Mouse (Mus musculus): ENCODE measurements around the gene Bnip3. TPM values are rescaled to one million over a fixed set of nuclear protein-coding genes. Genes with fewer than 3 reads are reported as not detected.

The Bnip3 gene
- polyA plus RNA-seq, 1 experiment from 2014 or later: 92.6 TPM

- no peak overlapping the region for H3K4me2 ChIP-seq (ENCODE audit: low read length)
- H3K36me3 ChIP-seq (ENCODE audit: control insufficient read depth, insufficient read depth, low read length): peaks cover 55% of the 10 kb centered on the region
- H3K27ac ChIP-seq (replicated peaks; ENCODE audit: low read depth, low read length): no peak overlapping the region
- H3K4me3 ChIP-seq (replicated peaks; ENCODE audit: low read depth, low read length): no peak overlapping the region
- no peak for DNase-seq
- H3K27me3 ChIP-seq (ENCODE audit: control insufficient read depth, insufficient read depth, low read length): no peaks in the 10 kb centered on the region
- H3K9ac ChIP-seq (replicated peaks; ENCODE audit: low read length): no peak overlapping the region
- H3K4me1 ChIP-seq (ENCODE audit: control insufficient read depth, insufficient read depth, low read length): peaks cover 5% of the 10 kb centered on the region; the same call in 1 of the 2 replicates
- WGBS: over 99% methylated on average over 2 of the region's 2 CpGs
- no peaks in the 10 kb centered on the region for H3K9me3 ChIP-seq (ENCODE audit: control insufficient read depth, low read length)
- no peak for ATAC-seq (ENCODE audit: low FRiP score, low TSS enrichment)
Measured at GRCm38 (mm10) chr7:138854201-138854600, 55.1 kb downstream of the Bnip3 start.

DNA sequence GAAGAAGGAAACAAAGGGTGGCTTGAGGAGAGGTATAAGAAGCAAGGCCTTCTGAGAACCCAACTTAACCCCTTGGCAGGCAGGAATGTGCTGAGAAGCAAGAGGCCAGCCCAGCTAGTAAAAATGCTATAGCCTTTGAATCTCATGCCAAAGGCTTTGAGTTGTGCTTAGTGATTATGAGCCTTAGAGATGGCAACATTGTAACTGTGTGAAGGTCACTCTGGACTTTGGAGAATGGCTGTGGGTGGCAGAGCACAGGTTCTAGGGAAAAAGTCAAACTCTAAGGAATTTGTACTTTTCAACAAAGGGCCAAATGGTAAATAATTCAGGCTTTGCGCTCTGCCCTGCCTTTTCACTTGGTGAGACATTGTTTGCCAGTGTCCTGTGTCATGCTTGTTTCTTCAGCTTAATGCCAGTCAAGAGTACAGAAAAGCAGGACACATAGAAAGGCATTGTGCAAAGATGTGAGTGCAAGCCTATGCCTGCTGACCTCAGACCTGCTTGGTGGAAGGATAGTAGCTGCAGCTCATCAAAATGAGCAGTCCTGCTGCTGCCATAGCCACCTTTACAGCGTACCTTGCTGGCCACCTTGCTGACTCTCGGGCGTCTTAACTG lies 55.8 kb downstream of the Bnip3 start:
- H3K9me3 ChIP-seq (ENCODE audit: control insufficient read depth, low read length): no peaks in the 10 kb centered on the region
- H3K27ac ChIP-seq (replicated peaks; ENCODE audit: low read depth, low read length): no peak overlapping the region
- peaks cover 9% of the 10 kb centered on the region for H3K4me1 ChIP-seq (ENCODE audit: control insufficient read depth, insufficient read depth, low read length)
- H3K4me3 ChIP-seq (replicated peaks; ENCODE audit: low read depth, low read length): no peak overlapping the region
- DNase-seq: no peak
- 93% methylated on average over 4 of the region's 4 CpGs for WGBS
- no peak overlapping the region for H3K9ac ChIP-seq (replicated peaks; ENCODE audit: low read length)
- H3K36me3 ChIP-seq (ENCODE audit: control insufficient read depth, insufficient read depth, low read length): peaks cover 55% of the 10 kb centered on the region
- H3K27me3 ChIP-seq (ENCODE audit: control insufficient read depth, insufficient read depth, low read length): no peaks in the 10 kb centered on the region
- no peak for ATAC-seq (ENCODE audit: low FRiP score, low TSS enrichment)
- H3K4me2 ChIP-seq (ENCODE audit: low read length): no peak overlapping the region

DNA sequence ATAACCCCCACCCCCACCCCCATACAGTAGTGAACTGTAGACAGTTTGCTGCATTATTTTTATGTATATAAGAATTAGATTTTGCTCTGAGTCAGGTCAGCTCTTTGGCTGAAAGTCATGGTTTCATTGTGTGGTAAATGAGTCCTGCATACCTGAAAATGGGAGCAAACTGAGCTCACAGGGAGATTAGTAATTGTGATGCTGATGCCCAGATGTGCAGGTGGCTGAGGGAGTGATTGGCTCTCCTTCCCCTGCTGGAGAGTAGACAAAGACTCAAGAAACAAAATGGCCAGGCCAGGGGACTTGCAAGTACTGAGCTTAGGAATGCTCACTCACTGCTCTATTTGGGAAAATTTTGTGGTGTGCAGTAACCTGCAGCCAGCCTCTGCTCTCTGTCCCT lies 59.2 kb downstream of the Bnip3 start:
- no peak overlapping the region for H3K4me3 ChIP-seq (replicated peaks; ENCODE audit: low read depth, low read length)
- H3K36me3 ChIP-seq (ENCODE audit: control insufficient read depth, insufficient read depth, low read length): peaks cover 43% of the 10 kb centered on the region
- no peaks in the 10 kb centered on the region for H3K27me3 ChIP-seq (ENCODE audit: control insufficient read depth, insufficient read depth, low read length)
- H3K4me1 ChIP-seq (ENCODE audit: control insufficient read depth, insufficient read depth, low read length): peaks cover 27% of the 10 kb centered on the region
- H3K9ac ChIP-seq (replicated peaks; ENCODE audit: low read length): no peak overlapping the region
- ATAC-seq (ENCODE audit: low FRiP score, low TSS enrichment) (no peak), DNase-seq (no peak)
- H3K9me3 ChIP-seq (ENCODE audit: control insufficient read depth, low read length): no peaks in the 10 kb centered on the region
- H3K27ac ChIP-seq (replicated peaks; ENCODE audit: low read depth, low read length): no peak overlapping the region
- H3K4me2 ChIP-seq (ENCODE audit: low read length): no peak overlapping the region

- Histone ChIP-seq H3K4me3 (replicated peaks; ENCODE audit: low read depth, low read length) (peak overlapping the region; percentile 99; the same call in 1 of the 2 replicates), H3K4me2 (ENCODE audit: low read length) (peak overlapping the region; percentile 78), H3K4me1 (ENCODE audit: control insufficient read depth, insufficient read depth, low read length) (peaks cover 44% of the 10 kb centered on the region), H3K27ac (replicated peaks; ENCODE audit: low read depth, low read length) (no peak overlapping the region), H3K9me3 (ENCODE audit: control insufficient read depth, low read length) (no peaks in the 10 kb centered on the region), H3K36me3 (ENCODE audit: control insufficient read depth, insufficient read depth, low read length) (peaks cover 30% of the 10 kb centered on the region), H3K9ac (replicated peaks; ENCODE audit: low read length) (peak overlapping the region; percentile 97; the same call in 1 of the 2 replicates), H3K27me3 (ENCODE audit: control insufficient read depth, insufficient read depth, low read length) (no peaks in the 10 kb centered on the region)
- 83% methylated on average over 7 of the region's 7 CpGs for WGBS
- DNase-seq: no peak
- no peak for ATAC-seq (ENCODE audit: low FRiP score, low TSS enrichment)
Measured at GRCm38 (mm10) chr7:138848028-138848920, 61.0 kb downstream of the Bnip3 start.

DNA sequence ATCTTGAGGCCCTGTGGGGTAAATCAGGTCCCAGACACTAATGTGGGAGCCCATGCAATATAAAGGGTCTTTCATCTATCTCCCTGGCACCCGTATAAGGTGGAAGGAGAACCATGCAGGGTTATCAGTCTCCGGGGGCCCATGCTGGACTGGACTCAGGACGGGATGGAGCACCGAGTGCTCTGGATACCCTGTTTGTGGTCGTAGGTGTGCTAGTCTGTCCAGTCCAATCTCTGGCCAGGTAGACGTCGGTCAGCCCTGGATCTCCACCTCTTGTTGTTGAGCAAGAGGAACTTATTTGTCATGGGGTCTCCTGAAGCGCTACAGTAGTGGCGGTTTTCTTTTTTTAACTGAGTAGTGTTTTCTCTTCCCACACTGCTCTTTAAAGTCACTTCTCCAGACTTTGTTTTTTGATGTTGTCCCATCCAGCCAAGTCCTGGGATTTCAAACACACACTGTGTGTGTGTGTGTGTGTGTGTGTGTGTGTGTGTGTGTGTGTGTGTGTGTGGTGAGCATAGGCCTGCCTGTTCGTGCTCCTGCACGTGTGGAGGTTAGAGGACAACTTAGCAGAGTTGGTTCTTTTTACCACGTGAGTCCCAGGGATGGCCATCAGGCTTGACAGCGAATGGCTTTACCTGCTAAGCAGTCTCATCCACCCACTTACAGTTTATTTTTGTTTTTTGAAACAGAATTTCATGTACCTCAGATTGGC lies 61.8 kb downstream of the Bnip3 start:
- H3K9ac ChIP-seq (replicated peaks; ENCODE audit: low read length): peak overlapping the region; percentile 97
- H3K9me3 ChIP-seq (ENCODE audit: control insufficient read depth, low read length): no peaks in the 10 kb centered on the region
- peak; percentile 17 for DNase-seq
- peaks cover 23% of the 10 kb centered on the region for H3K36me3 ChIP-seq (ENCODE audit: control insufficient read depth, insufficient read depth, low read length)
- no peaks in the 10 kb centered on the region for H3K27me3 ChIP-seq (ENCODE audit: control insufficient read depth, insufficient read depth, low read length)
- peak overlapping the region; percentile 99 for H3K4me3 ChIP-seq (replicated peaks; ENCODE audit: low read depth, low read length)
- 50% methylated on average over 13 of the region's 13 CpGs for WGBS
- no peak for ATAC-seq (ENCODE audit: low FRiP score, low TSS enrichment)
- H3K4me1 ChIP-seq (ENCODE audit: control insufficient read depth, insufficient read depth, low read length): peaks cover 44% of the 10 kb centered on the region
- peak overlapping the region; percentile 78 for H3K4me2 ChIP-seq (ENCODE audit: low read length)
- H3K27ac ChIP-seq (replicated peaks; ENCODE audit: low read depth, low read length): no peak overlapping the region

- under 1% methylated on average over 54 of the region's 61 CpGs for WGBS
Measured at GRCm38 (mm10) chr7:138846502-138846991, 62.8 kb downstream of the Bnip3 start.

DNA sequence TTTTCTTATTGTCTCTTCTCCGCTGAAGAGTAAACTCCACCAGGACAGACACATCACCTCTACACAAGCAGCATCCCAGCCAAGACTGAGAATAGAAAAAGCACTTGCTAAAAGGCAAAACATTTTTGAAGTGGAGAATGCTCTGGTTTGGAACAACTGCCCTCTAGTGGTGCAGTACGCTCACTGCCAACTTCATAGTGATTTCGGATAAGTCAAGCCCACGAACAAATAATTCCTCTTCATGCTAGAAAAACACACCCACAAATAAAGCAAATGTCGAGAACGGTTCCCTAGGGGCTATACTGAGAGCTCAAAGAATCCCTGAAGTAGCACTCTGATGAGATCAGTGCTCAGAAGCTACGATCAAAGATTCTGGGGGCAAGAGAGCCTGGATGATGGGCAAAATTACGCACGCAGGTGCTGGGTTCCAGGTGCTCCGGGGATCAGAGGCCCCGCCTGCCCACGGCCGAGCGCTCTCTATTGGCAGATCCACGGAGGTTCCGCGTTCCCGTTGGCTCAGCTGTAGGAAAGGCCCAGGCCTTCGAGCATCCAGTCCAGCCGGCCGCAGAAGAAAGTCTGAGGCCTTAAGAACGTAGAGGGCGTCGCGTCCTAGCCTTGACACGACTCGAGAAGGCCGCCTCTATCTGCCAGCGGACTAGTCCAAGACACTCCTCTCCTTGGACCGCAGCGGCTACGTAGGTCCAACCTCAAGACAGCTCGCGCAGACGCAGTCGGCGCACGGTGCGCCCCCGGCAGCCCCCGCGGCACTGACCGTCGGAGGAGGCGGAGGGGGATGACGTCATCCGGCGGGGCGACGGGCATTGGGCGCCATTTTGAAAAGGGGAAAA lies 63.6 kb downstream of the Bnip3 start, which contains the start of the genes Ppp2r2d and Mapk1ip1:
Gene Ppp2r2d, plus strand, starts transcription at position 536 of the 848 bp plus-strand sequence.
Gene Mapk1ip1, minus strand, starts transcription at position 730 of the 848 bp plus-strand sequence.
- Histone ChIP-seq H3K36me3 (ENCODE audit: control insufficient read depth, insufficient read depth, low read length) (peaks cover 11% of the 10 kb centered on the region), H3K27me3 (ENCODE audit: control insufficient read depth, insufficient read depth, low read length) (no peaks in the 10 kb centered on the region), H3K4me3 (replicated peaks; ENCODE audit: low read depth, low read length) (peak within 1 kb of the TSS; percentile 99), H3K9ac (replicated peaks; ENCODE audit: low read length) (peak within 1 kb of the TSS; percentile 97), H3K4me2 (ENCODE audit: low read length) (peak within 1 kb of the TSS; percentile 78), H3K9me3 (ENCODE audit: control insufficient read depth, low read length) (no peaks in the 10 kb centered on the region), H3K4me1 (ENCODE audit: control insufficient read depth, insufficient read depth, low read length) (peaks cover 44% of the 10 kb centered on the region), H3K27ac (replicated peaks; ENCODE audit: low read depth, low read length) (peak within 1 kb of the TSS; percentile 91)
- ATAC-seq (ENCODE audit: low FRiP score, low TSS enrichment) (peak; percentile 93), DNase-seq (peak; percentile 99)
- under 1% methylated on average over 51 of the region's 51 CpGs for WGBS

More at GRCm38 (mm10) chr7:138846502-138846991, 62.8 kb downstream of the Bnip3 start:
- peak; percentile 79 for ATAC-seq (ENCODE audit: low FRiP score, low TSS enrichment)
- Histone ChIP-seq H3K9ac (replicated peaks; ENCODE audit: low read length) (peak overlapping the region; percentile 97), H3K27me3 (ENCODE audit: control insufficient read depth, insufficient read depth, low read length) (no peaks in the 10 kb centered on the region), H3K9me3 (ENCODE audit: control insufficient read depth, low read length) (no peaks in the 10 kb centered on the region), H3K27ac (replicated peaks; ENCODE audit: low read depth, low read length) (peak overlapping the region; percentile 91), H3K4me1 (ENCODE audit: control insufficient read depth, insufficient read depth, low read length) (peaks cover 44% of the 10 kb centered on the region), H3K4me2 (ENCODE audit: low read length) (peak overlapping the region; percentile 78), H3K36me3 (ENCODE audit: control insufficient read depth, insufficient read depth, low read length) (peaks cover 14% of the 10 kb centered on the region), H3K4me3 (replicated peaks; ENCODE audit: low read depth, low read length) (peak overlapping the region; percentile 99)
- no peak for DNase-seq

Measured in midbrain, embryonic 14.5 days (tissue).